Mouse (Mus musculus) ES-Bruce4 (cell line): Measurements from ENCODE around the gene Ktn1.

Source experiments
- CTCF ChIP-seq: IDR thresholded peaks from one replicate; pipeline ENCODE4 v1.8.1; 2011; ENCODE audit warnings: low read depth, low read length
- EP300 ChIP-seq: IDR thresholded peaks from 2 replicates; pipeline ENCODE4 v1.6.1; 2011; ENCODE audit warnings: low read depth, low read length; ENCODE audit not compliant: insufficient read depth

DNA sequence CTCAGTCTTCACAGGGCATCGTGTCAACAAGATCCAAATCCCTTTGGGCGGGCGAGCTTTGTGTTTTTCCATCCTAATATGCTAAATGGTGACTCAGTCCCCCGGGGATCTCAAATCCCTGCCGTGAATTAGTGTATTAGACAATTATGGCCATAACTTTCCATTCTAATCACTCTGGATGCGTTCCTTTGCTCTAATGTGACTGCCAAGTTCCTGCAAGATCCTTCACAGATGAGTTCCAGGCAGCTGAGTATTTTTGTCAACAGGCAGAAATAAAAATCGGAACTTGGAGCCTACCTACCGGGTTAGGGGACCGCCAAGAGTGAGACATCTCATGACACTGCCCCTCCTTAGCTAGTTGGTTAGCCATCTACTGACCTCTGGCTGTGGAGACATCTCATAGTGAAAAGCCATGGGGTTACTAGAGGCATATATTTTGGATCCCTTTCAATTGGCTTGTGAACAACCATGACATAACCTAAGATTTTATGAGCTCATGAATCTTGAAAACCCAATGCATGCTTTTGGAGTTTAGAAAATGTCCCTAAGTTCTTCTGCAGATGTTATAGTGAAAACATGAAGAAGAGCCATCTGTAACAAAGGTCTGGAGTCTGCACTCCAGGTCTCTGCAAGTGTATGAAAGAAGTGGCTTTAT lies 108.3 kb downstream of the Ktn1 start:
- TF ChIP-seq EP300 (no peak), CTCF (no peak)
